Mouse (Mus musculus) forebrain, embryonic 14.5 days (tissue): ENCODE results near the gene Sdr39u1. TPM values are rescaled to one million over a fixed set of nuclear protein-coding genes. Genes with fewer than 3 reads are reported as not detected.
A peak's percentile ranks its signal among the peaks of the same experiment; 100 is the strongest.

Experiments used
- ATAC-seq: fragments of 200-750 bp; cut with Nextera tagmentation; 2 replicates; pipeline ENCODE4 v1.8.0; 2017; ENCODE audit warnings: mild to moderate bottlenecking, moderate library complexity
- DNase-seq: peaks from one replicate; pipeline ENCODE4 v3.0.0-alpha.2; 2015; ENCODE audit warnings: low spot score
- H3K27ac ChIP-seq: fragments of 300-500 bp; sonication (generic); 2 replicates; pipeline ENCODE4 v1.5.1; 2014; ENCODE audit warnings: low read depth, mild to moderate bottlenecking, control low read depth, low read length, moderate library complexity
- H3K27me3 ChIP-seq: fragments of 300-500 bp; sonication (generic); replicated peaks from 2 replicates; pipeline ENCODE4 v1.6.1; 2014; ENCODE audit warnings: low read length, control low read depth, mixed read lengths; ENCODE audit not compliant: control insufficient read depth, insufficient read depth
- H3K36me3 ChIP-seq: fragments of 300-500 bp; sonication (generic); 2 replicates; pipeline ENCODE4 v1.6.1; 2014; ENCODE audit warnings: low read length, control low read depth; ENCODE audit not compliant: control insufficient read depth, insufficient read depth
- H3K4me1 ChIP-seq: fragments of 300-500 bp; sonication (generic); 2 replicates; pipeline ENCODE4 v1.6.1; 2014; ENCODE audit warnings: antibody characterized with exemption, low read length, control low read depth; ENCODE audit not compliant: control insufficient read depth, insufficient read depth
- H3K4me2 ChIP-seq: fragments of 300-500 bp; sonication (generic); 2 replicates; pipeline ENCODE4 v1.6.1; 2014; ENCODE audit warnings: mild to moderate bottlenecking, control low read depth, low read length
- H3K4me3 ChIP-seq: fragments of 300-500 bp; sonication (generic); 2 replicates; pipeline ENCODE4 v1.5.1; 2014; ENCODE audit warnings: low read depth, low read length, control low read depth
- H3K9ac ChIP-seq: fragments of 300-500 bp; sonication (generic); 2 replicates; pipeline ENCODE4 v1.6.1; 2014; ENCODE audit warnings: mild to moderate bottlenecking, low read length, control low read depth, moderate library complexity
- H3K9me3 ChIP-seq: fragments of 300-500 bp; sonication (generic); replicated peaks from 2 replicates; pipeline ENCODE4 v1.6.1; 2016; ENCODE audit warnings: low read length, control low read depth, mixed read lengths; ENCODE audit not compliant: control insufficient read depth
- WGBS: fragments of 180-500 bp; shearing (Covaris S2); extraction: QIAGEN DNeasy Blood & Tissue Kit; methylation state at CpG from one replicate; pipeline ENCODE4 v1.1.7; 2014; 5-methylcytosine and 5-hydroxymethylcytosine counted together
- polyA plus RNA-seq: library from polyadenylated mRNA; unstranded; fragments of >200 nt; fragmentation: Nextera tagmentation; extraction: Ambion mirVana; gene quantifications from 2 replicates; pipeline ENCODE4 v1.2.1, GENCODE M21; 2014

Sdr39u1 gene
- polyA plus RNA-seq, 1 experiment from 2014 or later: 110 TPM

- WGBS: 5% methylated on average over 16 of the region's 16 CpGs
Measured at GRCm38 (mm10) chr14:55885791-55886271, 14.3 kb downstream of the Sdr39u1 start.

DNA sequence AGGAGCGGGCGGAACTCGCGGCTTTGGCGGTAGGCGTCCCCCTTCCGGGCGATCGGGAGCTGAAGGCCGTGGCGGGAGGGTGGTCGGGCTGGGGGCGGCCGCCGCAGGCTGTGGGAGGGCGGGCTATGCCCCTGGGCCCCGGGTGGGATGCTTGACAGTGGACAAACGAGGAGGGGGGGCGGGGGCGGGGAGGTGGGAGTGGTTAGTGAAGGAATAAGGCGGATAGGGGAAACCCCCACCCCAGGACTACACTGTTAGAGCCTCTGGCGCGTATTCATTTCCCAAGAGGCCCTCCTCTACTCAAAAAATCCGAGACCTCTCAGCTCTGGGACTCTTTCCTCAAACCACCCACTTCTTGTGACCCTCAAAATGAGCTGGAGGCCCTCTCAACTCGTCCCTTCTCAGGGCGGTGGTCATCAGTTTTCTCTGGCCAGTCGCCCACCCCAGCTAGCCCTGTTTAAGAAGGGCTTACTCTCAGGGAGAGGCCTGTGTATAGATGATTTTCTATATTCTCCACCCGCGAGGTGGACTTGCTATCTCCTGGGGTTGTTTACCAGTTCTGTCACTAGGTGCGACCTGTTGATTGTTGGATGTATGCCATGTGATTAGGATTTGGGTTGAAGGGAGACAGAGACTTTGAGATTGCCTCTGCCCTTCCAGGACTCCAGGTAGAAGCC, 14.8 kb downstream of the Sdr39u1 start:
- peak; percentile 44 for DNase-seq
- H3K36me3 ChIP-seq: peaks cover 37% of the 10 kb centered on the region

More at GRCm38 (mm10) chr14:55885791-55886271, 14.3 kb downstream of the Sdr39u1 start:
- no peak for ATAC-seq
- Histone ChIP-seq H3K27ac (no peak overlapping the region; the same call in 1 of the 2 replicates), H3K4me2 (peak overlapping the region; percentile 81), H3K27me3 (no peaks in the 10 kb centered on the region), H3K9ac (peak overlapping the region; percentile 90), H3K4me1 (peaks cover 15% of the 10 kb centered on the region), H3K9me3 (no peaks in the 10 kb centered on the region), H3K36me3 (peaks cover 42% of the 10 kb centered on the region), H3K4me3 (peak overlapping the region; percentile 75)
- no peak for DNase-seq

GRCm38 (mm10) chr14:55884713-55885113, 15.4 kb downstream of the Sdr39u1 start, which contains the start of gene Khnyn:
Khnyn (plus strand) TSS chr14:55884947.
- Histone ChIP-seq H3K27ac (peak within 1 kb of the TSS; percentile 75), H3K4me2 (peak within 1 kb of the TSS; percentile 81), H3K9me3 (no peaks in the 10 kb centered on the region), H3K9ac (peak within 1 kb of the TSS; percentile 90), H3K27me3 (no peaks in the 10 kb centered on the region), H3K36me3 (peaks cover 32% of the 10 kb centered on the region), H3K4me1 (peaks cover 15% of the 10 kb centered on the region), H3K4me3 (peak within 1 kb of the TSS; percentile 75)
- 1% methylated on average over 26 of the region's 30 CpGs for WGBS
- peak; percentile 93 for ATAC-seq
- peak; percentile 81 for DNase-seq

More for the DNA sequence above, 14.8 kb downstream of the Sdr39u1 start:
- Histone ChIP-seq H3K9ac (peak overlapping the region; percentile 90), H3K27me3 (no peaks in the 10 kb centered on the region), H3K4me2 (peak overlapping the region; percentile 81), H3K27ac (peak overlapping the region; percentile 75), H3K4me3 (peak overlapping the region; percentile 75), H3K4me1 (peaks cover 15% of the 10 kb centered on the region), H3K9me3 (no peaks in the 10 kb centered on the region)
- peak; percentile 4; the same call in 1 of the 2 replicates for ATAC-seq
- under 1% methylated on average over 14 of the region's 30 CpGs for WGBS

DNA sequence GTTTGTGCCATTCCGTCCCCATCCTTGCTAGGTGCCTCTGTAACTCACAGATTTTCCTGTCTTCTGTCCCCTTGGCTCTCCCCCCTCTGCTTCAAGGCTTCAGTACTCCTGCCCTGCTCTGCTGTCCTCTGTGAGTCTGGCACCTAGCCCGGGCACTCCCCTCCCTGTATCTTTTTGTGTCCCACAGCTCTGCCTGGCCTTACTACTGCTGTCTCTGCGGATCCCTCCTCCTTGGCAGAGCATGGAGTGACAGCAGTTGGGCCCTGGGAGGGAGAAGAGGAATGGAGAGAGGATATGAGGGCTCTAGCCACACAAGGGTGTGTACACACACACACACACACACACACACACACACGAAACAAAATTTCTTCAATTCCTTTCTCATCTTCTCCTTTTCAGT, 15.9 kb downstream of the Sdr39u1 start, which contains the start of gene Cbln3:
Gene Cbln3 (minus strand): TSS at position 227 of the 400 bp plus-strand sequence.
- 26% methylated on average over 4 of the region's 4 CpGs for WGBS
- peak within 1 kb of the TSS; percentile 75 for H3K4me3 ChIP-seq
- peaks cover 15% of the 10 kb centered on the region for H3K4me1 ChIP-seq
- DNase-seq (peak; percentile 61), ATAC-seq (peak; percentile 51)
- peak within 1 kb of the TSS; percentile 81 for H3K4me2 ChIP-seq
- H3K27me3 ChIP-seq: no peaks in the 10 kb centered on the region
- peaks cover 26% of the 10 kb centered on the region for H3K36me3 ChIP-seq
- peak within 1 kb of the TSS; percentile 90 for H3K9ac ChIP-seq
- H3K27ac ChIP-seq: peak within 1 kb of the TSS; percentile 75
- no peaks in the 10 kb centered on the region for H3K9me3 ChIP-seq

DNA sequence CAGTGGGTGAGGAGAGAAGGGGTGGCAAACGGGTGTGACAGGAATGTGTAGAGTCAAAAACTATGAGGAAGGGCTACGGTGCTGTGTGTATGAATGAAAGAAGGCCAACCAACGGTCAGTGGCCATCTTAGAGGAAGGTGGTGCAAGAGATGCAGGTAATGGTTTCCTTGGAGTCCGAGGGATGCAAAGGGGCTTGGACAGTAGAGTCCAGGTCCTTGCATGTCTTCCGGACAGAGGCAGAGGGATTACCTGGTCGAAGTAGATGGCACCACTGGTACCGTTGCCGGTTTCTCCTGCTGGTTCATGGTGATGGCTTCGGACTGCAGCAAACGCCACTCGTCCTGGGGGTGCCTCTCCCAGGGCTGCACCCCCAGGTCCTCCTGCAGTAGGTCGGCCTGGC, 16.4 kb downstream of the Sdr39u1 start:
- H3K27me3 ChIP-seq: no peaks in the 10 kb centered on the region
- no peak overlapping the region for H3K27ac ChIP-seq
- DNase-seq (no peak), ATAC-seq (no peak)
- no peak overlapping the region for H3K4me3 ChIP-seq
- no peaks in the 10 kb centered on the region for H3K9me3 ChIP-seq
- no peak overlapping the region for H3K4me2 ChIP-seq
- WGBS: 86% methylated on average over 12 of the region's 12 CpGs
- peaks cover 15% of the 10 kb centered on the region for H3K4me1 ChIP-seq
- H3K36me3 ChIP-seq: peaks cover 22% of the 10 kb centered on the region
- H3K9ac ChIP-seq: no peak overlapping the region

- DNase-seq: no peak
- Histone ChIP-seq H3K27ac (no peak overlapping the region), H3K4me1 (peaks cover 15% of the 10 kb centered on the region), H3K4me3 (no peak overlapping the region), H3K9ac (no peak overlapping the region), H3K9me3 (no peaks in the 10 kb centered on the region), H3K27me3 (no peaks in the 10 kb centered on the region), H3K36me3 (peaks cover 18% of the 10 kb centered on the region), H3K4me2 (no peak overlapping the region)
- no peak for ATAC-seq
- 95% methylated on average over 13 of the region's 13 CpGs for WGBS
Measured at GRCm38 (mm10) chr14:55883149-55883661, 16.9 kb downstream of the Sdr39u1 start.

- H3K9me3 ChIP-seq: no peaks in the 10 kb centered on the region
- no peak overlapping the region for H3K4me3 ChIP-seq
- DNase-seq (no peak), ATAC-seq (no peak)
- H3K9ac ChIP-seq: no peak overlapping the region
- no peaks in the 10 kb centered on the region for H3K27me3 ChIP-seq
- no peak overlapping the region for H3K27ac ChIP-seq
- peaks cover 15% of the 10 kb centered on the region for H3K4me1 ChIP-seq
- no peak overlapping the region for H3K4me2 ChIP-seq
- H3K36me3 ChIP-seq: peaks cover 9% of the 10 kb centered on the region
- WGBS: 82% methylated on average over 6 of the region's 6 CpGs
Measured at GRCm38 (mm10) chr14:55882171-55882641, 17.9 kb downstream of the Sdr39u1 start.

DNA sequence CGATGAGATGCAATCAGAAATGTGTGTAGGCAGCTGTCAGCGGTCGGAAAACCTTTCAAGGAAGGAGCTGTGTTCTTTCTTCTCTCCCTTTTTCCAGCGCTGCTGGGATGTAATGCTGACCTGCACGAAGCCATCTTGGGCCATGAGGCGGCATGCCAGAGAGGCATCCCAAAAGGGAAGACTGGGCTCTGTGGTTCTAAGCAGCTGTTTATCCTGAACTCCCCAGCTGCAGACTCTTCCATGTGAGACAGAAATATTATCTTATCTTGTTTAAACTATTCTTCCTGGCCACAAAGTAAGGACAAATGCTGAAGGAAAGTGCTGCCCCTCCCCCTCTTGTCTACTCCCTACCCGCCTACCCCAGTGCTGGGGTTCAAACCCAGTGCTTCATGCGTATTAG, 19.1 kb downstream of the Sdr39u1 start:
- Histone ChIP-seq H3K36me3 (no peaks in the 10 kb centered on the region), H3K4me3 (no peak overlapping the region), H3K27ac (no peak overlapping the region), H3K9ac (no peak overlapping the region), H3K4me2 (no peak overlapping the region), H3K27me3 (no peaks in the 10 kb centered on the region), H3K9me3 (no peaks in the 10 kb centered on the region), H3K4me1 (peaks cover 13% of the 10 kb centered on the region)
- DNase-seq (no peak), ATAC-seq (no peak)
- 90% methylated on average over 8 of the region's 8 CpGs for WGBS

- no peak overlapping the region for H3K9ac ChIP-seq
- peak; percentile 85 for DNase-seq
- no peak overlapping the region for H3K4me3 ChIP-seq
- H3K27me3 ChIP-seq: no peaks in the 10 kb centered on the region
- peak; percentile 47; the same call in 1 of the 2 replicates for ATAC-seq
- no peak overlapping the region for H3K27ac ChIP-seq
- 39% methylated on average over 1 of the region's 1 CpGs for WGBS
- peaks cover 6% of the 10 kb centered on the region; the same call in 1 of the 2 replicates for H3K4me1 ChIP-seq
- no peaks in the 10 kb centered on the region for H3K36me3 ChIP-seq
- H3K9me3 ChIP-seq: no peaks in the 10 kb centered on the region
- H3K4me2 ChIP-seq: no peak overlapping the region
Measured at GRCm38 (mm10) chr14:55879623-55880022, 20.5 kb downstream of the Sdr39u1 start.
